Mouse (Mus musculus) NIH3T3 (cell line): ENCODE results near the gene Cracr2b.

ENCODE experiments used
- DNase-seq: peaks from one replicate; pipeline ENCODE4 v3.0.0-alpha.2; 2012; ENCODE audit warnings: low read depth

Cracr2b gene

GRCm38 (mm10) chr7:141454967-141455551, 5.8 kb upstream of the Cracr2b start, which contains the start of gene Pnpla2:
Pnpla2 (plus strand) TSS chr7:141455198.
- peak; percentile 90 for DNase-seq

GRCm38 (mm10) chr7:141455610-141456314, 5.1 kb upstream of the Cracr2b start:
- peak; percentile 64 for DNase-seq

- no peak for DNase-seq
Observed at GRCm38 (mm10) chr7:141456739-141457138, 4.2 kb upstream of the Cracr2b start.

DNA sequence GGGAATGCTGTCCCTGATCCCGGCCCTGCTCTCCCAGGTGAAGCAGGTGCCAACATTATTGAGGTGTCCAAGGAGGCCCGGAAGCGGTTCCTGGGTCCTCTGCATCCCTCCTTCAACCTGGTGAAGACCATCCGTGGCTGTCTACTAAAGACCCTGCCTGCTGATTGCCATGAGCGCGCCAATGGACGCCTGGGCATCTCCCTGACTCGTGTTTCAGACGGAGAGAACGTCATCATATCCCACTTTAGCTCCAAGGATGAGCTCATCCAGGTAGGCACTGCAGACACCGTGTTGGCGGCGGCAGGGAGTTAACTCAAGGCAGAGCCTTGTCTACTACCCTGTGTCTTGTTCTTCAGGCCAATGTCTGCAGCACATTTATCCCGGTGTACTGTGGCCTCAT, 3.7 kb upstream of the Cracr2b start:
- no peak for DNase-seq

GRCm38 (mm10) chr7:141457986-141458660, 2.8 kb upstream of the Cracr2b start:
- peak; percentile 73 for DNase-seq

- no peak for DNase-seq
Observed at GRCm38 (mm10) chr7:141458661-141459060, 2.2 kb upstream of the Cracr2b start.

DNA sequence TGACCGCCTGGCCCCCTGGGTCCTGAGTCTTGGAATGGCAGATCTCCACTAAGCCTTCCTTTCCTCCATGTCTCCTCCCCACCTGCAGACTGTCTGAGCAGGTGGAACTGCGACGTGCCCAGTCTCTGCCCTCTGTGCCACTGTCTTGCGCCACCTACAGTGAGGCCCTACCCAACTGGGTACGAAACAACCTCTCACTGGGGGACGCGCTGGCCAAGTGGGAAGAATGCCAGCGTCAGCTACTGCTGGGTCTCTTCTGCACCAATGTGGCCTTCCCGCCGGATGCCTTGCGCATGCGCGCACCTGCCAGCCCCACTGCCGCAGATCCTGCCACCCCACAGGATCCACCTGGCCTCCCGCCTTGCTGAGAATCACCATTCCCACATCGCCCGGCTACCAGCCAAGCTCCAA, 1.6 kb upstream of the Cracr2b start:
- DNase-seq, result no peak

DNA sequence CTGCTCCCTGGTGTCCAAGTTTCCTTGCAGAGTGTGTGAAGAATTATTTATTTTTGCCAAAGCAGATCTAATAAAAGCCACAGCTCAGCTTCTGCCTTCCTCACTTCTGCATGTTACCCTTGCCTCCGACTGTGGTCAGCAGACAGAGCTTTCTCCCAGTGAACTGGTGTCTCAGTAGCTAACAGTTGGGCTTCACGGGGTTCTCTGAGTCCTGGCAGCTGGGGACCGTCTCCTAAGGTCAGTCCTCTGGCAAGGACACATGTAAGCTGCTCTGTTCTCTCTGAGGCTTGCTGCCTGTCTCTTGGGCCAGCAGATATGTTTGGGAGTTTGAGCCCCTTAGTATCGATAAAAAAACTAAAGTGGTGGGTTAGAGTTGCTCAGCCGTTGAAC, 898 bp upstream of the Cracr2b start:
- no peak for DNase-seq

DNA sequence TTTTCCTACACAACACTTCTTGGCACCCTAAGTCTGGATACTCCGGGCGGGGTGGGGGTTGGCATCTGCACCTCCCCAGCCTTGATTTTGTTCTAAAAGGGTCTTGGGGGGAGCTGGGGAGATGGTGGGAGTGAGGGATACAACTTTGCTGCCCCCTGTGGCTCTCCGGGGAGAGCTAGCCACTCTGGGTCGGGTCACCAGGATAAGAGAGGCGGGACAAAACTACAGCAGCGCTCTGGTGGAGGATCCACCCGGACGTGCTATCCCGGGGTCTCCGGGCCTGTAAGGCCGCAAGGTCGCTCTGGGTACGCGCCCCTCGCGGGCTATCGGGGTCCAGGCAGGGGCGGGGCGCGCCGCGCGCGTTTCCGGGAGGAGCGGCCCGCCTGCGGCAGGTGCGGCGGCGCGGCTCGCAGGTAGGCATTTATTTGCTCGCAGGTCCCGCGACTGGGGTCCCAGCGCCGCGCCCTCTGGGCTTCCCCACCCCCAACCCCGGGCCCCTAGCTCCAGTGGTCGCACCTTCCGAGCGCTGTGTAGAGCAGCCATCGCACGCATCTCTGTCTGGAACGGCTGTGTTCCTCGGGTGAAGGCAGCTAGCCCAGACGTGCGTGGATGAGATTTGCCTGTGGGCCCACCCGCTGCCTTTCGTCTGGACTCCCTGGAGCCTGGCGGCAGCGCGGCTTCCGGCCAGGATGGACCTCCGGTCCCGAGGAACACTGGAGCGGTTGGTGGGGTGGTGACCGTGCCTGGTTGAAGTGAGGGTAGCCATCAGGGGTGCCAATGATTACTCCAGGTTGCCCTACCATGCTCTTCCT, 833 bp downstream of the Cracr2b start:
- no peak for DNase-seq

GRCm38 (mm10) chr7:141462333-141462821, 1.5 kb downstream of the Cracr2b start:
- peak; percentile 65 for DNase-seq

GRCm38 (mm10) chr7:141463824-141464602, 3.1 kb downstream of the Cracr2b start:
- no peak for DNase-seq

DNA sequence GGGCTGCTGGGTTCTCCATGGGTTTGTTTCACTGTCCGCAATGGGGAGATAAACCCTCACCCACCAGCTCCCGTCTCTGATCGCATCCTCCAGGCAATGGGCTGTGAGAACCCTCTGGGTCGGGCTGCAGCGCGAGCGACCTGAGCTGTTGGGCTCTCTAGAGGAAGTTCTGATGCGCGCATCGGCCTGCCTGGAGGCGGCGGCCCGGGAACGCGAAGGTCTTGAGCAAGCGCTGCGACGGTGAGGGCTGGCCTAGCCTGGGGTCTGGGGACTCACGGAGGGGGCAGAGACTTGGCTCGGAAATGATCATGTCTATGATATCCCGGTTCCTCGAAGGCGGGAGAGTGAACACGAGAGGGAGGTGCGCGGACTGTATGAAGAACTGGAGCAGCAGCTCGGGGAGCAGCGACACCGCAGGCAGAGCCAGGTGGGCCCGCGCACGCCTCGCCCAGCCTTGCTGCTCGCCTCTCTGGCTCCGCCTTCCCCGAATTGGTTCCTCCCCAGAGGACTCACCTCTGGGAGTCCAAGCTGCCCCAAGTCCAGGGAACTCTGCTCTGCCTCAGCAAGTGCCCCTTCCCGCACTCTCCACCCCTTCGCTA, 3.8 kb downstream of the Cracr2b start:
- no peak for DNase-seq

- peak; percentile 69 for DNase-seq
Observed at GRCm38 (mm10) chr7:141465388-141466044, 4.6 kb downstream of the Cracr2b start.

GRCm38 (mm10) chr7:141466045-141466394, 5.1 kb downstream of the Cracr2b start:
- peak; percentile 76 for DNase-seq

- DNase-seq, result no peak
Observed at GRCm38 (mm10) chr7:141466607-141467148, 5.8 kb downstream of the Cracr2b start.

DNA sequence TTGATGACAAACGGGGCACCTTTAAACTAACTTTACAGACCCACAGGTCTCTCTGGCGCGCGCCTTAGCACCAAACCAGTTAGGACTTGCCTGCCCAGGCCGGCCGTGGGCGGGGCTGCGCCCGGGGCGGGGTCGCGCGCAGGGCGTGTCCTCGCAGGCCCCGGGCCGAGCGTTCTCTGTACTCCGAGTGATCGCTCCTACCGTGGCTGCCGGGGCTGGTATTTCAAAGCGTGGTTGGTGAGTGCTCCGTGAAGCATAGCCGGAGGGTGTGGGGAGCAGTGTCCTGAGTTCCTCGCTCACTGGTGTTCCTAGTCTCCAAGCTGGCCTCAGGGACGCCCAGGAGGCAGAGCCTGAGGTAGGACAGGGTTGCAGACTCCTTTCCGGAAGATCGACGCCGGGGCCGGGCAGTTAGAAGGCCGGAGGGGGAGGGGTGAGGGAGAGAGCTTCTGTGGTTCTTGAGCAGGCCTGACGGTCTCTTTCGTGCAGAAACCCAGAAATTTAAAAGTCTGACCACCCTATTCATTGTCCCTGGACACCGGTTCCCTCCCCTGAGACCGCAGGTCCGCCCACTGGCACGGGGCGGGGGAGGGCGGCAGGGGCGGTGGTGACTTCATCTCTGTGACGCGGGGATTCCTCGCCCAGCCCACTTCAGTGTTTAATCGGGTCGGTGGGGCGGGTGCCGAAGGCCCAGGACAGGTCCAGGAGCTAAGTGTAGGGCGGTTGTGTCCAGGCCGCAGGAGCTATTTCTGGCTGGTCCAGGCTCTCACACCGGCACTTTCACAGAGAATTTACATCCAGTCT, 6.5 kb downstream of the Cracr2b start, which contains the start of gene Cd151:
TSS of gene Cd151 (plus strand) at position 163 of the 801 bp plus-strand sequence.
- DNase-seq, result peak; percentile 94

- DNase-seq, result peak; percentile 64
Observed at GRCm38 (mm10) chr7:141468164-141468521, 7.2 kb downstream of the Cracr2b start.

GRCm38 (mm10) chr7:141468522-141469211, 7.8 kb downstream of the Cracr2b start:
- peak; percentile 85 for DNase-seq

- no peak for DNase-seq
Observed at GRCm38 (mm10) chr7:141469352-141469751, 8.5 kb downstream of the Cracr2b start.
